Mouse (Mus musculus) erythroblast, embryonic 14.5 days (primary cell): ENCODE measurements around the gene Tpm4.

Experiments
- GATA1 ChIP-seq: IDR thresholded peaks from 2 replicates; pipeline ENCODE4 v1.6.1; 2012; ENCODE audit warnings: low read length, inconsistent platforms, mixed read lengths
- TAL1 ChIP-seq: IDR thresholded peaks from 3 replicates; pipeline ENCODE4 v1.6.1; 2012; ENCODE audit warnings: low read length, inconsistent platforms, mixed read lengths

DNA sequence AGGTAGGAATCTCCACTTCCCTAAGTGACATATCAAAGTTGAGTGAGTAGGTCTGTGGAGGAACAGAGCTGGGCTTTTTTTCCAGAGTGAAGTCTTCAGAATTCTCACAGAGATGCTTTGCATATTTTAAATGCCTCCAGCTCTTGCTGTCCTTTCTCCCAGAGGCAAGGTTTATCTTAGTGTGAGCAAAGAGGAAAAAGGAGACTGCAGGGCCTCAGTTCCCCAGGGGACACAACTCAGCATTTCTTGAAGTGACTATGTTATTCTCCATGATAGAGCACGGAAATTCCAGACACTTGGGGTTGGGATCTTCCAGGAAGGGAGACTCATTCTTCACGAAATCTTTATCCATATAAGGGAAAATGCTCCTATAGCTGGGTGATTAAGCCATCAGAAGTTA, 12.5 kb downstream of the Tpm4 start:
- TF ChIP-seq GATA1: no peak
- no peak for TF ChIP-seq TAL1
